Mouse (Mus musculus) embryonic facial prominence, embryonic 13.5 days (tissue): ENCODE results near the gene Pa2g4. TPM values are rescaled to one million over a fixed set of nuclear protein-coding genes. Genes with fewer than 3 reads are reported as not detected.

Source experiments
- ATAC-seq: fragments of 200-750 bp; cut with Nextera tagmentation; 2 replicates; pipeline ENCODE4 v1.8.0; 2017; ENCODE audit warnings: low read depth; ENCODE audit not compliant: insufficient number of reproducible peaks, insufficient read depth, low FRiP score, low TSS enrichment
- H3K27ac ChIP-seq: fragments of 300-500 bp; sonication (generic); 2 replicates; pipeline ENCODE4 v1.5.1; 2015; ENCODE audit warnings: moderate library complexity, mild to moderate bottlenecking, inconsistent platforms
- H3K27me3 ChIP-seq: fragments of 300-500 bp; sonication (generic); 2 replicates; pipeline ENCODE4 v1.6.1; 2015; ENCODE audit warnings: mild to moderate bottlenecking, inconsistent platforms
- H3K36me3 ChIP-seq: fragments of 300-500 bp; sonication (generic); 2 replicates; pipeline ENCODE4 v1.6.1; 2015; ENCODE audit warnings: mild to moderate bottlenecking, inconsistent platforms
- H3K4me1 ChIP-seq: fragments of 300-500 bp; sonication (generic); 2 replicates; pipeline ENCODE4 v1.6.1; 2015; ENCODE audit warnings: inconsistent platforms
- H3K4me2 ChIP-seq: fragments of 300-500 bp; sonication (generic); 2 replicates; pipeline ENCODE4 v1.6.1; 2015; ENCODE audit warnings: moderate library complexity, mild to moderate bottlenecking, inconsistent platforms
- H3K4me3 ChIP-seq: fragments of 300-500 bp; sonication (generic); 2 replicates; pipeline ENCODE4 v1.5.1; 2015; ENCODE audit warnings: mild to moderate bottlenecking, inconsistent platforms
- H3K9ac ChIP-seq: fragments of 300-500 bp; sonication (generic); 2 replicates; pipeline ENCODE4 v1.6.1; 2015; ENCODE audit warnings: mild to moderate bottlenecking, inconsistent platforms
- H3K9me3 ChIP-seq: fragments of 300-500 bp; sonication (generic); 2 replicates; pipeline ENCODE4 v1.6.1; 2016; ENCODE audit warnings: inconsistent platforms
- WGBS: fragments of 180-500 bp; shearing (Covaris S2); methylation state at CpG from one replicate; pipeline ENCODE4 v1.1.7; 2015; ENCODE audit warnings: mixed read lengths; 5-methylcytosine and 5-hydroxymethylcytosine counted together
- polyA plus RNA-seq: library from polyadenylated mRNA; unstranded; fragments of >200 nt; fragmentation: Nextera tagmentation; extraction: Ambion mirVana; gene quantifications from 2 replicates; pipeline ENCODE4 v1.2.1, GENCODE M21; 2015

Gene Pa2g4
- polyA plus RNA-seq, 1 experiment from 2014 or later, result 206 TPM

DNA sequence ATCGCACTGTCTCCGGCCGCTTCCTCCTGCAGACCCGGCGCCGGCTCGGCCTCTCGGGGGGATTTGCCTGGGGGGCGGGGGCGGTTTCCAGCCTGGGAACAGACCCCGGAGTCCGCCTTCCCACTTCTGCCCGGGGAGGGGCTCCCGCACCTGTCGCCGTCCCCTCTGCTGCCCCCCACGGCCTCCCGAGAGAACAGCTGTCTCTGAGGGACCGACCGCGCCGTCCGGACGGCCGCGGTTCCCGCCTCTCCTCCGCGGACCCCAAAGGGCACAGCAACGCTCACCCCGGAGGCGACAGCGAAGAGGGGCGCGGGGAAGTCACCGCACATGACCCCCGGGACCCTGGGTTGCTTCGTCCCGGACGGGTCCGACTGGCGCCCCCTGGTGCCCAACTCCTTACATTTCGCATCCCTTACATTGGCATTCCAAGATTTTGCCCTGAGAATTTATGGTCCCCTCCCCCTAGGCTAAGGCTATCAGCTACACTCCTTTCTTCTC is 24.5 kb upstream of the Pa2g4 start:
- Histone ChIP-seq H3K27me3 (peaks cover 45% of the 10 kb centered on the region), H3K27ac (peak overlapping the region; percentile 91)

DNA sequence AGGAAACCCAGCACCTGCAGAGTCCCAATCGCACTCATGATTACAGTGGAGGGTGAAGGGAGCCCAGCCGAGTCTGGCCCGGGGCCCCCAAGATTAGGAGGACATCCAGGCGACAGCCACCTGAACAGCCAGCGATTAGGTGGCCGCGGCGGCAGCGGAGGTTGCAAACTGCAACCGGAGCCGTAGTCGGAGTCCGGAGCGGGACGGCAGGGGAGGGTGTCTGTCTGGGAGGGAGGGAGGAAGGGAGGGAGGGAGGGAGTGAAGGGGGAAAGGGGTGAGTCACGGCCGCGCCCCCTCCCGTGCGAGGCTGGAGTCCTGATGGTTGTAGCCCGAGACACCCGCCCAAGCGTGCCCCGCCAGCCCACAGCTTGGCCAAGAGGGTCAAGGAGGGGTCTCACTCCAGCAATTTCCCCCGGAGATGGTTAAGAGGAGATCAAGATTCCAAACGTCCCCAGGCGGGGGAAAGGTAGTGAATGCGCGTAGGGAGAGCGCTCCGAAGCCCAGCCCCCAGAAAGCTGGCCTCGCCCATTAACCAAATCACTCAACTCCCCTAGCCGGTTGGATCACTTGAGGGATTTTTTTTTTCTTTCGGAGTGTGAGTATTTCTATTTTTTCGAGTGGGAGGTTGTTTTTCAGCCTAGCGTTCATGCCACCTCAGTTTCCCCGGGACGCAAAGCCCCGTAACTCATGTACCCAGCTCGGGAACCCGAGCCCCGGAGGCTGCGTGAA is 23.8 kb upstream of the Pa2g4 start, which contains the start of gene Erbb3:
Gene Erbb3, minus strand, starts transcription at position 189 of the 729 bp plus-strand sequence.
- Histone ChIP-seq H3K27me3 (peaks cover 45% of the 10 kb centered on the region), H3K4me2 (peak within 1 kb of the TSS; percentile 99), H3K27ac (peak within 1 kb of the TSS; percentile 91), H3K4me1 (peaks cover 16% of the 10 kb centered on the region), H3K4me3 (peak within 1 kb of the TSS; percentile 64), H3K9me3 (no peaks in the 10 kb centered on the region), H3K9ac (peak within 1 kb of the TSS; percentile 71), H3K36me3 (no peaks in the 10 kb centered on the region)
- ATAC-seq, result peak; percentile 27
- WGBS, result under 1% methylated on average over 43 of the region's 43 CpGs

More for the DNA sequence above, 24.5 kb upstream of the Pa2g4 start:
- 0% methylated on average over 43 of the region's 43 CpGs for WGBS
- peak; percentile 21; the same call in 1 of the 2 replicates for ATAC-seq
- no peaks in the 10 kb centered on the region for H3K36me3 ChIP-seq
- peaks cover 16% of the 10 kb centered on the region for H3K4me1 ChIP-seq
- no peaks in the 10 kb centered on the region for H3K9me3 ChIP-seq
- peak overlapping the region; percentile 99 for H3K4me2 ChIP-seq
- H3K4me3 ChIP-seq, result peak overlapping the region; percentile 64
- peak overlapping the region; percentile 71 for H3K9ac ChIP-seq

DNA sequence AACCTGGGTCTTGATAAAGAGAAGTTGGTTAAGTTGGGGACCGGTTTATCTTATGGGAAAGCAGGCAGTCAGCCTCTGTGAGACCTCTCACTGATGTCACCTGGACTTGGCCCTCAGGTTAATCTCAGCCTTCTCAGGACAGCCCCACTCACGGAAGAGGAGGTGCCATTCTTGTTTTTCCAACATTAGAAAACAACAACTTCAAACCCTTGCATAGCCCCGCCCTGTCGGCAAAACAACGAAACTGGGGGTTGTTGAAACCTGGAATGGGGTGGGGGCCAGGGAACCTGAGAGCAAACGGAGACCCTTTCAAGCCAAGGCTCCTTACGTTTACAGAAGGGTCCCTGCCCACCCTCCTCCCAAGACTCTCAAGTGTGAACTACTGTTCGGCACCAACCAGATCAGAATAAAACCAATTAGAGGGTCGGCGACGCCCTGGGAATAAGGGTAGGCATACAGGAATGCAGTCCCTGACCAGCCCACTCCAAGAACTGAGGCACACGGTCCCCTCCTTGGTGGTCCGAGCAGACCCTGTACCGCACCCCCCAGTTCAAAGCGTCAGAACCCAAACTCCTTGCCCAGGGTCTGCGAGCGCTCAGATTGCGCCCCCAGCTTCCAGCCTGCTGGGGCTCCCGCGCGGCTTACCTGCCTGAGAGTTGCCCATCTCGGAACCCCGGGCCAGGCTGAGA is 23.1 kb upstream of the Pa2g4 start:
- ATAC-seq, result peak; percentile 18; the same call in 1 of the 2 replicates
- peak overlapping the region; percentile 91 for H3K27ac ChIP-seq
- no peaks in the 10 kb centered on the region for H3K9me3 ChIP-seq
- H3K4me3 ChIP-seq, result peak overlapping the region; percentile 64
- WGBS, result 2% methylated on average over 23 of the region's 23 CpGs
- H3K4me1 ChIP-seq, result peaks cover 20% of the 10 kb centered on the region
- H3K9ac ChIP-seq, result peak overlapping the region; percentile 71
- peaks cover 47% of the 10 kb centered on the region for H3K27me3 ChIP-seq
- H3K36me3 ChIP-seq, result no peaks in the 10 kb centered on the region
- H3K4me2 ChIP-seq, result peak overlapping the region; percentile 99

DNA sequence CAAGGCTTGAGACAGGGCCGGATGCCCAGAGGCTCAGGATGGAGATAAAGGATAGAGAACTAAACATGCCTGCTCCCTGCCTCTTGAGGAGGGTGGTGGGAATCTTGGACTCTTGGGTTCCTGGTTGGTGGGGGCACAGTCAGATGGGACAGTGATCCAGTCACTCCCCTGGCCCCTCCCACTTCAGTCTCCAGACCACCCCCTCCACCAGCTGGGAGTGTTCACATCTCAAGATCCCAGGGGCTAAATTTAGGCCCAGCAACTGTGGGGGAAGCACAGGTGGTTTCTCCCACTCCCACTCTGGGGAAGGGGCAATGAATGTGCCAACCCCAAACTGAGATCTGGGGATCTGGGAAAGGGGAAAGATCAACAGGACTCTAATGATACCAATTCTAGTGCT is 22.3 kb upstream of the Pa2g4 start:
- H3K4me2 ChIP-seq, result peak overlapping the region; percentile 99
- no peak overlapping the region for H3K9ac ChIP-seq
- ATAC-seq, result no peak
- H3K36me3 ChIP-seq, result no peaks in the 10 kb centered on the region
- WGBS, result 26% methylated on average over 1 of the region's 1 CpGs
- H3K27ac ChIP-seq, result no peak overlapping the region
- H3K4me1 ChIP-seq, result peaks cover 25% of the 10 kb centered on the region
- peaks cover 51% of the 10 kb centered on the region for H3K27me3 ChIP-seq
- no peaks in the 10 kb centered on the region for H3K9me3 ChIP-seq
- peak overlapping the region; percentile 64 for H3K4me3 ChIP-seq

DNA sequence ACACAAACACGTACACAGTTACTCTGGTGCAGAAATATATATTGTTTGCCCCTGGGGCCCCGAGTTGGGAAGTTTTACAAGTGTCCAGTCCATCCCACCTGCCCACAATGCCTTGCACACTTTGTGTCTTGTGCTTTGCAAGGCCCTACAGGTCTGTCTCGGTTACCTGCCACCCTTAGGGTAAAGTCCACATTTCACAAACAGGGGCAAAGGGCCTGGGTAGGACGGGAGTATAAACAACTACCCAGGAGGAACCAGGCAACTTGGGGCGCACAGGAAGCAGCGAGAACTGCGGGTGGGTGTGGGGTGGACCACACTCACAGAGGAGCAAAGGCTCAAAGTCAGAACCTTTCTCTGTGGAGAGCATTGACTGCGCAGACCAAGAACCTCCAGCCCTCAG is 21.9 kb upstream of the Pa2g4 start:
- H3K36me3 ChIP-seq, result no peaks in the 10 kb centered on the region
- H3K27me3 ChIP-seq, result peaks cover 51% of the 10 kb centered on the region
- 24% methylated on average over 8 of the region's 8 CpGs for WGBS
- peak overlapping the region; percentile 75 for H3K27ac ChIP-seq
- H3K4me1 ChIP-seq, result peaks cover 25% of the 10 kb centered on the region
- H3K4me3 ChIP-seq, result peak overlapping the region; percentile 64
- peak overlapping the region; percentile 99 for H3K4me2 ChIP-seq
- H3K9ac ChIP-seq, result no peak overlapping the region
- no peaks in the 10 kb centered on the region for H3K9me3 ChIP-seq
- no peak for ATAC-seq

DNA sequence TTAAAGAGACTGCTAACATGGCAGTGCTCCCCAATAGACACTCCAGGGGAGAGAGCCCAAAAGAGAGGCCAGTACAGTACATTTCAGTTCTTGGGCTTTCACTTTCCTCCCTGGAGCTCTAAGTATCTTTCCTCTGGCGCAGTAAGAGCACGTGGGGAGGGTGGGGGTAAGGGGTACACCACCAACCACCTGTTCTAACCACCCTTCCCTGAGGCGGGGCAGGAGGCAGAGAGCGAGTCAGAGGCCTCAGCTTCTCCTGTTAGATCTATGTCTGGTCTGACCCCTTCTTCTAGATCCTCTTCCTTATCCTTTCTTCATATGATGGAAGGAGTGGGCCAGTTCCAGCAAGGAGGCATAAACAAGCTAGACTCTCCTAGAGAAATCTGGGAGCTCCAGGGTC is 21.3 kb upstream of the Pa2g4 start:
- H3K9ac ChIP-seq, result 0 out of 2 replicates have a peak overlapping the region, but pooled peaks have one; percentile 46
- H3K9me3 ChIP-seq, result no peaks in the 10 kb centered on the region
- H3K4me1 ChIP-seq, result peaks cover 25% of the 10 kb centered on the region
- no peak for ATAC-seq
- H3K4me3 ChIP-seq, result peak overlapping the region; percentile 64; the same call in 1 of the 2 replicates
- peaks cover 51% of the 10 kb centered on the region for H3K27me3 ChIP-seq
- peak overlapping the region; percentile 75 for H3K27ac ChIP-seq
- WGBS, result 30% methylated on average over 4 of the region's 4 CpGs
- no peaks in the 10 kb centered on the region for H3K36me3 ChIP-seq
- H3K4me2 ChIP-seq, result peak overlapping the region; percentile 99

DNA sequence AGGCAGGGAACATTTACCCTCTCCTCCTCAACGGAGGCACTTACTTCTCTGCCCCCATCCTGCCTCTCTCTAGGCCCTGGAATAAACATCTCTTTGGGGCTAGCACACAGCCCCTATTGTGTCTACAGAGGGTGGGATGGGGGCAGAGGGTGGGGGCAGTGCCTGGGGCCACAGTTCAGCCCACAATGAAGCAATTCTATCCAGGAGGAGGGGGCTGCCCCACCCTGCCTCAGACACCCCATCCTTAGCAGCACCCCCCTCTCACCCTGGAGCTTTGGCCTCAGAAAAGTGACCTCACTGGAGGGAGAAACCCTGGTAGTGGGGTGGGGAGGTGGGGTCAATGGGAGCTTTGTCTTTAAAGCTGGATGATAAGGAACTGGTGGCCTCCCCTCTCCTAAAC is 20.8 kb upstream of the Pa2g4 start:
- H3K27me3 ChIP-seq, result peaks cover 51% of the 10 kb centered on the region

DNA sequence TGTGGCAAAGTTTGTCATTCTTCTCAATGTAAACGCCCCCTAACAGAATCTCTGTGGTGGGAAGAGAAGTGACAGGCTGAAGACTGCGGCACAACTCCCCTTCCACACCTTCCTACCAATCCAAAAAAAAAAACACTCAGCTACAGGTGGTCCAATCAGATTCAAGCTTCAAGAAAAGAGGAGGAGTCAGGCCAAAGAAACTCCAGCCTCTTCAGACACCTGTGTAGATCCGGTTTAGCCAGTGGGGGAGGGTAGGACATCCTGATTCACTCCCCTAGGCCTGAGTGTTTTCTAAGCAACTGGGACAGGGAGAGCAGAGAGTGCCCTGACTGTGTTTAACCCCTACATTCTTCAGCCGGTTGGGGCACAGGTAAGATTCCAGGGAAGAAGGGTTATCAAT is 18.6 kb upstream of the Pa2g4 start:
- Histone ChIP-seq H3K4me1 (peaks cover 24% of the 10 kb centered on the region), H3K27ac (0 out of 2 replicates have a peak overlapping the region, but pooled peaks have one; percentile 48), H3K36me3 (0 out of 2 replicates have a peak, but pooled peaks cover 5% of the 10 kb centered on the region), H3K4me3 (no peak overlapping the region), H3K27me3 (peaks cover 40% of the 10 kb centered on the region), H3K9me3 (no peaks in the 10 kb centered on the region), H3K9ac (no peak overlapping the region), H3K4me2 (peak overlapping the region; percentile 32)
- WGBS, result 16% methylated on average over 4 of the region's 4 CpGs
- 0 out of 2 replicates have a peak, but pooled peaks have one; percentile 29 for ATAC-seq

More for the DNA sequence above, 20.8 kb upstream of the Pa2g4 start:
- 5% methylated on average over 1 of the region's 1 CpGs for WGBS
- Histone ChIP-seq H3K4me3 (no peak overlapping the region), H3K27ac (peak overlapping the region; percentile 75), H3K9me3 (no peaks in the 10 kb centered on the region), H3K4me1 (peaks cover 25% of the 10 kb centered on the region), H3K9ac (peak overlapping the region; percentile 46; the same call in 1 of the 2 replicates), H3K4me2 (peak overlapping the region; percentile 99), H3K36me3 (0 out of 2 replicates have a peak, but pooled peaks cover 2% of the 10 kb centered on the region)
- ATAC-seq, result no peak

DNA sequence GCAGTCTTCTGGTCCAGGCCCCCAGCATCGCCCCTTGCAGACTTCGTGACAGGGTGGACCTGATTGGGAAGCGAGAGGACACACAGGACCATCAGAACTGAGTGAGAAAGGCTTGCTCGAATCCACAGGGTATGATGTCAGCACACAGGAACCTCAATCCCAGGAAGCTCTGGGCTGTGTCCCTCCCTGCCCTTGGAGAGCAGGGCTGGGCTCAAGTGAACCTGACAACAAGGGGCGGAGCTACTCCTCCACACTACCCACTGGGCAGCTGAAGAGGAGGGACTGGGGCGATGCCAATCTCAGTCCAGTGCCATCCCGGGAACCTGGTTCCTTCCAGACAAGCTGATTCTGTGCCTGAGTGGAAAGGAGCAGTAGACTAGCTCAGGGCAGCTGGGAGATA is 17.9 kb upstream of the Pa2g4 start:
- H3K27ac ChIP-seq, result peak overlapping the region; percentile 48; the same call in 1 of the 2 replicates
- H3K4me2 ChIP-seq, result peak overlapping the region; percentile 32; the same call in 1 of the 2 replicates
- H3K36me3 ChIP-seq, result 0 out of 2 replicates have a peak, but pooled peaks cover 5% of the 10 kb centered on the region
- H3K4me1 ChIP-seq, result peaks cover 18% of the 10 kb centered on the region
- H3K9ac ChIP-seq, result peak overlapping the region; percentile 21; the same call in 1 of the 2 replicates
- peaks cover 32% of the 10 kb centered on the region for H3K27me3 ChIP-seq
- 47% methylated on average over 7 of the region's 7 CpGs for WGBS
- no peak overlapping the region for H3K4me3 ChIP-seq
- H3K9me3 ChIP-seq, result no peaks in the 10 kb centered on the region
- no peak for ATAC-seq

DNA sequence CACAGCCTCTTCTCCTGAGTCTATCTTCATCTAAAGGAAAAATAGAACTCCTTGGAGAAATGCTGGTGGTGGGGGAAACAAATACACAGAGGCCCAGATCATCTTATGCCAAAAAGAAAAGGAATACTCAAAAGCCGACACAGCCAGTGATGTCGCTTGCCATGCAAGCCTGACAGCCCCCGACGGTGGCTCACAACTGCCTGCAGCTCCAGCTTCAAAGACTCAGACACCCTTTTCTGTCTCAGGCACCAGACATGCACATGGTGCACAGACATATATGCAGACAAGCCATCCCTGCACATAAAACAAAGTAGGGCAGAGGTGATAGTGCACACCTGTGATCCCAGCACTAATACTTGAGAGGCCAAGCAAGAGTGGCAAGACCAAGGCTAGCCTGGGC is 13.9 kb upstream of the Pa2g4 start:
- ATAC-seq, result no peak
- H3K27ac ChIP-seq, result no peak overlapping the region
- H3K36me3 ChIP-seq, result peaks cover 17% of the 10 kb centered on the region; the same call in 1 of the 2 replicates
- 61% methylated on average over 4 of the region's 4 CpGs for WGBS
- H3K9me3 ChIP-seq, result no peaks in the 10 kb centered on the region
- H3K4me2 ChIP-seq, result no peak overlapping the region
- H3K4me1 ChIP-seq, result peaks cover 9% of the 10 kb centered on the region
- H3K4me3 ChIP-seq, result no peak overlapping the region
- H3K27me3 ChIP-seq, result peaks cover 7% of the 10 kb centered on the region; the same call in 1 of the 2 replicates
- H3K9ac ChIP-seq, result no peak overlapping the region

DNA sequence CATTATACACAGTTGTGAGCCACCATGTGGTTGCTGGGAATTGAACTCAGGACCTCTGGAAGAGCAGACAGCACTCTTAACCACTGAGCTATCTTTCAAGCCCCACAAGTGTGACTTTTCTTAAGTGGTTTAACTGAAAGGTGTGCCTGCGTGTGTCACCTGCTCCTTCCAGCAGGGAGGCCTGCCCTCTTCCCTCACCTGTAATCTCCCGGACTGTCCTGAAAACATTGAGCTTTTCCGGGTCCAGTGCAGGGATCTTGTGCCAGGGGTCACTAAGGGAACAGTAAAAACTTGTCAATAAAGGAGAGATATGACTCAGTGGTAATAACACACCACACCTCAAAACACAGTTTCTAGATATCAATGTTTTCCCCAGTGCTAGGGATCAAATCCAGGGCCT is 13.5 kb upstream of the Pa2g4 start:
- Histone ChIP-seq H3K9me3 (no peaks in the 10 kb centered on the region), H3K4me3 (no peak overlapping the region), H3K4me1 (peaks cover 9% of the 10 kb centered on the region), H3K36me3 (peaks cover 17% of the 10 kb centered on the region; the same call in 1 of the 2 replicates), H3K27ac (no peak overlapping the region), H3K27me3 (peaks cover 7% of the 10 kb centered on the region; the same call in 1 of the 2 replicates), H3K4me2 (no peak overlapping the region), H3K9ac (no peak overlapping the region)
- 85% methylated on average over 3 of the region's 3 CpGs for WGBS
- no peak for ATAC-seq
